Mouse (Mus musculus) lung, embryonic 16.5 days (tissue): ENCODE measurements around the gene Ppm1a. TPM values are rescaled to one million over a fixed set of nuclear protein-coding genes. Genes with fewer than 3 reads are reported as not detected.

Experiments
- ATAC-seq: fragments of 200-750 bp; cut with Nextera tagmentation; 2 replicates; pipeline ENCODE4 v1.8.0; 2017; ENCODE audit warnings: low read depth, mild to moderate bottlenecking, moderate library complexity
- H3K27ac ChIP-seq: fragments of 300-500 bp; sonication (generic); 2 replicates; pipeline ENCODE4 v1.5.1; 2014; ENCODE audit warnings: mild to moderate bottlenecking, control low read depth, low read length
- H3K27me3 ChIP-seq: fragments of 300-500 bp; sonication (generic); 2 replicates; pipeline ENCODE4 v1.6.1; 2014; ENCODE audit warnings: low read depth, low read length, mixed read lengths; ENCODE audit not compliant: control insufficient read depth, insufficient read depth
- H3K36me3 ChIP-seq: fragments of 300-500 bp; sonication (generic); 2 replicates; pipeline ENCODE4 v1.6.1; 2014; ENCODE audit warnings: low read length; ENCODE audit not compliant: control insufficient read depth, insufficient read depth
- H3K4me1 ChIP-seq: fragments of 300-500 bp; sonication (generic); replicated peaks from 2 replicates; pipeline ENCODE4 v1.6.1; 2014; ENCODE audit warnings: low read length, mixed read lengths; ENCODE audit not compliant: control insufficient read depth, insufficient read depth
- H3K4me2 ChIP-seq: fragments of 300-500 bp; sonication (generic); 2 replicates; pipeline ENCODE4 v1.6.1; 2014; ENCODE audit warnings: low read depth, low read length, control low read depth
- H3K4me3 ChIP-seq: fragments of 300-500 bp; sonication (generic); 2 replicates; pipeline ENCODE4 v1.5.1; 2014; ENCODE audit warnings: mild to moderate bottlenecking, low read length, control low read depth
- H3K9ac ChIP-seq: fragments of 300-500 bp; sonication (generic); 2 replicates; pipeline ENCODE4 v1.6.1; 2014; ENCODE audit warnings: low read length, control low read depth
- H3K9me3 ChIP-seq: fragments of 300-500 bp; sonication (generic); 2 replicates; pipeline ENCODE4 v1.6.1; 2016; ENCODE audit warnings: low read length; ENCODE audit not compliant: control insufficient read depth
- WGBS: fragments of 180-500 bp; shearing (Covaris S2); extraction: QIAGEN DNeasy Blood & Tissue Kit; methylation state at CpG from one replicate; pipeline ENCODE4 v1.1.7; 2014; 5-methylcytosine and 5-hydroxymethylcytosine counted together
- polyA plus RNA-seq: library from polyadenylated mRNA; unstranded; fragments of >200 nt; fragmentation: Nextera tagmentation; extraction: Ambion mirVana; gene quantifications from 2 replicates; pipeline ENCODE4 v1.2.1, GENCODE M21; 2015

Ppm1a gene
- polyA plus RNA-seq, 1 experiment from 2014 or later, result 17.3 TPM

GRCm38 (mm10) chr12:72734112-72734511 lies 23.1 kb upstream of the Ppm1a start:
- H3K27ac ChIP-seq, result no peak overlapping the region
- no peaks in the 10 kb centered on the region for H3K9me3 ChIP-seq
- H3K4me2 ChIP-seq, result no peak overlapping the region
- H3K4me3 ChIP-seq, result no peak overlapping the region
- WGBS, result 70% methylated on average over 2 of the region's 2 CpGs
- no peaks in the 10 kb centered on the region for H3K36me3 ChIP-seq
- no peak overlapping the region for H3K9ac ChIP-seq
- no peaks in the 10 kb centered on the region for H3K27me3 ChIP-seq
- no peak for ATAC-seq
- H3K4me1 ChIP-seq, result no peaks in the 10 kb centered on the region

- 60% methylated on average over 6 of the region's 6 CpGs for WGBS
- Histone ChIP-seq H3K4me2 (no peak overlapping the region), H3K36me3 (no peaks in the 10 kb centered on the region), H3K4me1 (no peaks in the 10 kb centered on the region; the same call in 1 of the 2 replicates), H3K9ac (no peak overlapping the region), H3K9me3 (no peaks in the 10 kb centered on the region), H3K27me3 (no peaks in the 10 kb centered on the region), H3K4me3 (no peak overlapping the region), H3K27ac (no peak overlapping the region)
- no peak for ATAC-seq
These were observed 16.1 kb upstream of the Ppm1a start for GRCm38 (mm10) chr12:72741176-72741575.

- WGBS, result 29% methylated on average over 9 of the region's 9 CpGs
- no peak for ATAC-seq
- H3K27ac ChIP-seq, result no peak overlapping the region
- no peaks in the 10 kb centered on the region for H3K9me3 ChIP-seq
- no peak overlapping the region for H3K9ac ChIP-seq
- H3K36me3 ChIP-seq, result no peaks in the 10 kb centered on the region
- H3K27me3 ChIP-seq, result no peaks in the 10 kb centered on the region
- H3K4me2 ChIP-seq, result no peak overlapping the region
- no peak overlapping the region for H3K4me3 ChIP-seq
- no peaks in the 10 kb centered on the region; the same call in 1 of the 2 replicates for H3K4me1 ChIP-seq
These were observed 12.4 kb upstream of the Ppm1a start for GRCm38 (mm10) chr12:72744803-72745360.

GRCm38 (mm10) chr12:72745486-72745885 lies 11.8 kb upstream of the Ppm1a start:
- 52% methylated on average over 14 of the region's 14 CpGs for WGBS
- H3K4me3 ChIP-seq, result no peak overlapping the region
- H3K36me3 ChIP-seq, result no peaks in the 10 kb centered on the region
- no peak for ATAC-seq
- H3K9me3 ChIP-seq, result no peaks in the 10 kb centered on the region
- H3K4me1 ChIP-seq, result no peaks in the 10 kb centered on the region; the same call in 1 of the 2 replicates
- H3K4me2 ChIP-seq, result no peak overlapping the region
- no peaks in the 10 kb centered on the region for H3K27me3 ChIP-seq
- no peak overlapping the region for H3K9ac ChIP-seq
- no peak overlapping the region for H3K27ac ChIP-seq

- Histone ChIP-seq H3K27me3 (no peaks in the 10 kb centered on the region), H3K4me2 (no peak overlapping the region), H3K4me3 (no peak overlapping the region), H3K9me3 (no peaks in the 10 kb centered on the region), H3K9ac (no peak overlapping the region), H3K4me1 (no peaks in the 10 kb centered on the region; the same call in 1 of the 2 replicates), H3K36me3 (no peaks in the 10 kb centered on the region), H3K27ac (no peak overlapping the region)
- ATAC-seq, result no peak
- 78% methylated on average over 4 of the region's 4 CpGs for WGBS
These were observed 8.9 kb upstream of the Ppm1a start for GRCm38 (mm10) chr12:72748341-72748740.

GRCm38 (mm10) chr12:72748841-72749240 lies 8.4 kb upstream of the Ppm1a start:
- WGBS, result 87% methylated on average over 4 of the region's 4 CpGs

GRCm38 (mm10) chr12:72749500-72749899 lies 7.8 kb upstream of the Ppm1a start:
- ATAC-seq, result no peak
- Histone ChIP-seq H3K4me3 (no peak overlapping the region), H3K4me2 (no peak overlapping the region), H3K27me3 (no peaks in the 10 kb centered on the region), H3K27ac (no peak overlapping the region), H3K36me3 (no peaks in the 10 kb centered on the region), H3K9me3 (no peaks in the 10 kb centered on the region), H3K9ac (no peak overlapping the region), H3K4me1 (no peaks in the 10 kb centered on the region; the same call in 1 of the 2 replicates)
- 89% methylated on average over 2 of the region's 2 CpGs for WGBS

More at GRCm38 (mm10) chr12:72748841-72749240, 8.4 kb upstream of the Ppm1a start:
- Histone ChIP-seq H3K9ac (no peak overlapping the region), H3K9me3 (no peaks in the 10 kb centered on the region), H3K27me3 (no peaks in the 10 kb centered on the region), H3K36me3 (no peaks in the 10 kb centered on the region), H3K4me2 (no peak overlapping the region), H3K4me1 (no peaks in the 10 kb centered on the region; the same call in 1 of the 2 replicates), H3K27ac (no peak overlapping the region), H3K4me3 (no peak overlapping the region)
- ATAC-seq, result no peak

- Histone ChIP-seq H3K27ac (no peak overlapping the region), H3K9me3 (no peaks in the 10 kb centered on the region), H3K27me3 (no peaks in the 10 kb centered on the region), H3K4me2 (no peak overlapping the region), H3K36me3 (no peaks in the 10 kb centered on the region), H3K4me1 (no peaks in the 10 kb centered on the region; the same call in 1 of the 2 replicates), H3K9ac (no peak overlapping the region), H3K4me3 (no peak overlapping the region)
- WGBS, result 57% methylated on average over 5 of the region's 5 CpGs
- ATAC-seq, result no peak
These were observed 7.2 kb upstream of the Ppm1a start for GRCm38 (mm10) chr12:72750016-72750415.

GRCm38 (mm10) chr12:72750606-72751005 lies 6.6 kb upstream of the Ppm1a start:
- H3K4me3 ChIP-seq, result no peak overlapping the region
- H3K27ac ChIP-seq, result no peak overlapping the region
- no peak for ATAC-seq
- no peak overlapping the region for H3K4me2 ChIP-seq
- no peaks in the 10 kb centered on the region for H3K36me3 ChIP-seq
- H3K4me1 ChIP-seq, result no peaks in the 10 kb centered on the region
- H3K9me3 ChIP-seq, result no peaks in the 10 kb centered on the region
- WGBS, result 69% methylated on average over 2 of the region's 2 CpGs
- H3K9ac ChIP-seq, result no peak overlapping the region
- H3K27me3 ChIP-seq, result no peaks in the 10 kb centered on the region

GRCm38 (mm10) chr12:72757596-72757995 lies 341 bp downstream of the Ppm1a start:
- Histone ChIP-seq H3K4me1 (peaks cover 7% of the 10 kb centered on the region), H3K4me2 (no peak overlapping the region), H3K27ac (no peak overlapping the region), H3K27me3 (no peaks in the 10 kb centered on the region), H3K9me3 (no peaks in the 10 kb centered on the region), H3K36me3 (no peaks in the 10 kb centered on the region), H3K9ac (no peak overlapping the region), H3K4me3 (no peak overlapping the region)
- 21% methylated on average over 1 of the region's 1 CpGs for WGBS
- ATAC-seq, result no peak
